Mouse (Mus musculus) CH12.LX (cell line): ENCODE measurements at regions not wholly inside any gene's neighbourhood (a gene's known extent, or its start where the extent isn't known, plus 50 kb on each side); places are given as distances from the start of the nearest gene placed in this dataset.

Experiments used
- DNase-seq: peaks from one replicate; pipeline ENCODE4 v3.0.0-alpha.2; 2013; ENCODE audit errors: extremely low read depth
- H3K27ac ChIP-seq: 2 replicates; pipeline ENCODE4 v1.5.1; 2012; ENCODE audit warnings: low read depth, mild to moderate bottlenecking, control low read depth, moderate library complexity; ENCODE audit not compliant: insufficient read depth
- H3K27me3 ChIP-seq: replicated peaks from 2 replicates; pipeline ENCODE3; 2012; ENCODE audit warnings: inconsistent platforms
- H3K36me3 ChIP-seq, 2 experiments: replicated peaks in 1 of 2; 2 replicates each; pipeline versions ENCODE3 to v1.6.1; 2012; ENCODE audit warnings: inconsistent platforms in 1 of 2, low read length in 1 of 2, mild to moderate bottlenecking in 1 of 2, mixed read lengths in 1 of 2, moderate library complexity in 1 of 2; ENCODE audit not compliant: control insufficient read depth in 1 of 2, insufficient read depth in 1 of 2
- H3K4me1 ChIP-seq, 2 experiments: 2 replicates each; pipeline ENCODE4 v1.6.1; 2012; ENCODE audit warnings: inconsistent platforms in 1 of 2, moderate library complexity in 1 of 2; ENCODE audit not compliant: insufficient read depth in 2 of 2, control insufficient read depth in 1 of 2
- H3K4me2 ChIP-seq: 2 replicates; pipeline ENCODE4 v1.6.1; 2012; ENCODE audit warnings: low read depth, mild to moderate bottlenecking, control low read depth; ENCODE audit not compliant: poor library complexity, insufficient read depth, severe bottlenecking
- H3K4me3 ChIP-seq, 3 experiments: fragments of 150-350 bp in 1 of 3; sonication (generic) in 1 of 3; replicated peaks in 1 of 3; 2 replicates each; pipeline versions ENCODE3 to v1.5.1; 2011 to 2012; ENCODE audit warnings: low read depth in 2 of 3, low read length in 2 of 3, mild to moderate bottlenecking in 2 of 3, moderate library complexity in 2 of 3, control low read depth in 1 of 3, improper control_type of control experiment in 1 of 3, inconsistent platforms in 1 of 3, mixed read lengths in 1 of 3; ENCODE audit not compliant: poor library complexity in 1 of 3
- H3K79me2 ChIP-seq: replicated peaks from 2 replicates; pipeline ENCODE4 v1.6.1; 2012; ENCODE audit warnings: mild to moderate bottlenecking, moderate library complexity; ENCODE audit not compliant: control insufficient read depth, poor library complexity, insufficient read depth, severe bottlenecking; ENCODE audit errors: extremely low read depth
- H3K9ac ChIP-seq: 2 replicates; pipeline ENCODE4 v1.6.1; 2012; ENCODE audit warnings: low read depth, mild to moderate bottlenecking, control low read depth, moderate library complexity; ENCODE audit not compliant: insufficient read depth
- H3K9me3 ChIP-seq: replicated peaks from 2 replicates; pipeline ENCODE3; 2012; ENCODE audit warnings: low read length, inconsistent platforms, mixed read lengths
- CHD2 ChIP-seq: IDR thresholded peaks from 2 replicates; pipeline ENCODE4 v1.6.1; 2011; ENCODE audit warnings: low read length, improper control_type of control experiment
- ETS1 ChIP-seq: conservative IDR thresholded peaks from 2 replicates; pipeline ENCODE4 v1.6.1; 2012; ENCODE audit warnings: low read depth, mild to moderate bottlenecking, inconsistent platforms, low read length, improper control_type of control experiment, moderate library complexity
- HCFC1 ChIP-seq: IDR thresholded peaks from 2 replicates; pipeline ENCODE4 v1.6.1; 2012; ENCODE audit warnings: low read depth, mild to moderate bottlenecking, inconsistent platforms, low read length, improper control_type of control experiment
- KAT2A ChIP-seq: IDR thresholded peaks from 2 replicates; pipeline ENCODE4 v1.6.1; 2012; ENCODE audit warnings: low read length, improper control_type of control experiment, inconsistent platforms; ENCODE audit not compliant: insufficient replicate concordance
- MAFK ChIP-seq: IDR thresholded peaks from 2 replicates; pipeline ENCODE4 v1.6.1; 2011; ENCODE audit warnings: low read length, improper control_type of control experiment; ENCODE audit not compliant: insufficient replicate concordance
- MAZ ChIP-seq: IDR thresholded peaks from 2 replicates; pipeline ENCODE4 v1.6.1; 2012; ENCODE audit warnings: low read depth, mild to moderate bottlenecking, inconsistent platforms, low read length, improper control_type of control experiment, moderate library complexity
- MEF2A ChIP-seq: IDR thresholded peaks from 2 replicates; pipeline ENCODE4 v1.6.1; 2014; ENCODE audit warnings: low read depth, mild to moderate bottlenecking, inconsistent platforms, low read length, improper control_type of control experiment, borderline replicate concordance
- MXI1 ChIP-seq: IDR thresholded peaks from 2 replicates; pipeline ENCODE4 v1.6.1; 2011; ENCODE audit warnings: mild to moderate bottlenecking, low read depth, low read length, improper control_type of control experiment
- NELFE ChIP-seq: IDR thresholded peaks from 2 replicates; pipeline ENCODE4 v1.6.1; 2011; ENCODE audit warnings: low read depth, low read length, improper control_type of control experiment
- NRF1 ChIP-seq: IDR thresholded peaks from 2 replicates; pipeline ENCODE4 v1.6.1; 2014; ENCODE audit warnings: low read depth, mild to moderate bottlenecking, inconsistent platforms, low read length, improper control_type of control experiment, moderate library complexity
- POLR2A ChIP-seq: IDR thresholded peaks from 2 replicates; pipeline ENCODE4 v1.6.1; 2011; ENCODE audit warnings: low read depth, mild to moderate bottlenecking, improper control_type of control experiment, low read length
- POLR2AphosphoS2 ChIP-seq: IDR thresholded peaks from 2 replicates; pipeline ENCODE4 v1.6.1; 2011; ENCODE audit warnings: low read depth, low read length, improper control_type of control experiment
- RCOR1 ChIP-seq: conservative IDR thresholded peaks from 2 replicates; pipeline ENCODE4 v1.6.1; 2012; ENCODE audit warnings: low read depth, mild to moderate bottlenecking, inconsistent platforms, low read length, improper control_type of control experiment
- SIN3A ChIP-seq: IDR thresholded peaks from 2 replicates; pipeline ENCODE4 v1.6.1; 2012; ENCODE audit warnings: low read length, improper control_type of control experiment, inconsistent platforms
- SMC3 ChIP-seq: IDR thresholded peaks from 2 replicates; pipeline ENCODE4 v1.6.1; 2011; ENCODE audit warnings: low read depth, low read length, improper control_type of control experiment
- TBP ChIP-seq: conservative IDR thresholded peaks from 2 replicates; pipeline ENCODE4 v1.6.1; 2011; ENCODE audit warnings: low read depth, low read length, improper control_type of control experiment
- USF2 ChIP-seq: conservative IDR thresholded peaks from 2 replicates; pipeline ENCODE4 v1.6.1; 2011; ENCODE audit warnings: low read depth, low read length, improper control_type of control experiment
- ZMIZ1 ChIP-seq: IDR thresholded peaks from 2 replicates; pipeline ENCODE4 v1.6.1; 2012; ENCODE audit warnings: low read depth, mild to moderate bottlenecking, inconsistent platforms, low read length, improper control_type of control experiment
- dilution Hi-C: fragments of 300-500 bp; cut with MboI; formaldehyde crosslinking; loops from 2 replicates; pipeline ENCODE4 v1.14.3; 2020; ENCODE audit warnings: low sequenced_read_pairs; ENCODE audit not compliant: extremely low pct_unique_long_range_greater_than_20kb, extremely low pct_ligation_motif_present
- in situ Hi-C: fragments of 300-500 bp; cut with MboI; formaldehyde crosslinking; loops from 3 replicates; pipeline ENCODE4 v1.14.3; 2019; ENCODE audit warnings: low sequenced_read_pairs, low pct_ligation_motif_present, low pct_unique_long_range_greater_than_20kb, mixed read lengths

- dilution Hi-C loops: no loop called here
- in situ Hi-C loops: no loop called here
- TF ChIP-seq CHD2 (no peak), MXI1 (no peak), RCOR1 (no peak), TBP (no peak), MEF2A (no peak), SIN3A (no peak), MAFK (no peak), ZMIZ1 (no peak), KAT2A (no peak), SMC3 (no peak)
- TF ChIP-seq, all 38 proteins: peak for 0
- H3K4me3 ChIP-seq: no peak overlapping the region
- H3K4me1 ChIP-seq: peaks cover 3 to 13% of the 10 kb centered on the region in 2 experiments; a peak in 3 of 4 replicates
- no peaks in the 10 kb centered on the region for H3K79me2 ChIP-seq
- no peaks in the 10 kb centered on the region for H3K36me3 ChIP-seq
- H3K27me3 ChIP-seq: no peaks in the 10 kb centered on the region
- H3K9ac ChIP-seq: no peak overlapping the region
- H3K4me2 ChIP-seq: no peak overlapping the region
- no peak overlapping the region for H3K27ac ChIP-seq
- no peaks in the 10 kb centered on the region for H3K9me3 ChIP-seq
- no peak for DNase-seq
These were observed 109.3 kb upstream of the Gdf10 start for GRCm38 (mm10) chr14:33814107-33814506.

DNA sequence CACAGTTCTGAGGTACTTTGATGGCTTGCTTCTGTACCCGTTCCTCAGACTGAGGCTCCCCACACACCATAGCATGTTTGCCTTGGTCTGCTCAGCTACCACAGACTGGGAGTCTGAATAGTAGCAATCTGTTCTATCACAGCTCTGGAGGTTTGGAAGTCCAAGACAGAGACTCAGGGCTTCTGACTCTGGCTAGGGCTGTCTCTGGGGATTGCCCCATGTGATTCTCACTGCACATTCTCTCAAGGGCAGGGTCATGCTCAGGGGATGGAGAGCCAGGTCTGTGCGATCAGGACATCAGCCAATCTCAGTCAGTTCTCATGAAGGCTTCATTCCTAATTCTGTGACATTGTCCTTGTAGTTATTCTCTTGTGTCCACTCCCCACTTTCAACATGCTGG is 108.8 kb upstream of the Gdf10 start:
- dilution Hi-C loops: no loop called here
- peaks cover 3 to 13% of the 10 kb centered on the region in 2 experiments; a peak in 3 of 4 replicates for H3K4me1 ChIP-seq
- TF ChIP-seq USF2 (no peak), ETS1 (no peak), MAZ (no peak), ZMIZ1 (no peak), HCFC1 (no peak), NRF1 (no peak), POLR2A (no peak), NELFE (no peak), POLR2AphosphoS2 (no peak), TBP (no peak)

More for the DNA sequence above, 108.8 kb upstream of the Gdf10 start:
- Histone ChIP-seq H3K9me3 (no peaks in the 10 kb centered on the region), H3K4me3 (no peak overlapping the region), H3K36me3 (no peaks in the 10 kb centered on the region), H3K27me3 (no peaks in the 10 kb centered on the region), H3K4me2 (no peak overlapping the region), H3K27ac (no peak overlapping the region), H3K79me2 (no peaks in the 10 kb centered on the region), H3K9ac (no peak overlapping the region)
- in situ Hi-C loops: no loop called here
- DNase-seq: no peak
